Mouse (Mus musculus) bone marrow macrophage, adult 2 months (primary cell): ENCODE measurements around the gene Apol6.

Experiments used
- CTCF ChIP-seq: IDR thresholded peaks from 2 replicates; pipeline ENCODE4 v1.5.1; 2012; ENCODE audit warnings: low read depth, mild to moderate bottlenecking, low read length, moderate library complexity
- POLR2A ChIP-seq: IDR thresholded peaks from 2 replicates; pipeline ENCODE4 v1.6.1; 2012; ENCODE audit warnings: mild to moderate bottlenecking, low read depth, low read length, borderline replicate concordance

- TF ChIP-seq CTCF (no peak), POLR2A (no peak)
Measured at GRCm38 (mm10) chr15:77095216-77095615, 50.7 kb downstream of the Apol6 start.
